Comparison of ENCODE assay signal across 19 mouse cellular contexts in genomic region chr2:122334170-122334569, GRCm38 (mm10). TPM values are rescaled to one million over a fixed set of nuclear protein-coding genes. Genes with fewer than 3 reads are reported as not detected.
DNase-seq lines count a peak whose midpoint lies in the region; ATAC-seq and TF ChIP-seq lines count a peak whose summit lies in the region.
"Had no signal": no experiment of that assay in that cellular context is flagged by ENCODE, and none has a peak within 500 bp of the region (broad histone marks: within the 10 kb centered on the region; RNA-seq: fewer than 3 reads in every experiment).

No protein-coding gene starts in this region.

- DNase-seq in gastrocnemius, adult 2 months, result peak; percentile 48
- no peak for DNase-seq in gastrocnemius, adult 8-10 months (ENCODE audit: low spot score in 2 of 2)
- DNase-seq in lung, embryonic 14.5 days, result peak; percentile 46
- no peak for DNase-seq in lung, adult 18-20 months
- DNase-seq in R1 (ENCODE audit: low read depth, low spot score), result peak; percentile 81
- peak; percentile 71 for DNase-seq in testis, postnatal 14 days (ENCODE audit: low spot score)
- DNase-seq in cerebellum, adult 18-20 months, result no peak
- DNase-seq in adrenal gland, adult 8-10 months, result no peak
- DNase-seq: adrenal gland, postnatal 25 days; heart, postnatal 36 days; right cerebral cortex, postnatal 14 days; thymus, postnatal 4 days had no signal

- no peaks in the 10 kb centered on the region for H3K36me3 ChIP-seq in lung, embryonic 14.5 days (ENCODE audit: insufficient read depth)

- H3K4me1 ChIP-seq in lung, embryonic 14.5 days (ENCODE audit: insufficient read depth), result no peaks in the 10 kb centered on the region

- no peak overlapping the region for H3K27ac ChIP-seq in gastrocnemius, adult 2 months
- no peak overlapping the region for H3K27ac ChIP-seq in lung, embryonic 14.5 days (ENCODE audit: low read depth)
- H3K27ac ChIP-seq: left cerebral cortex, adult 2 months had no signal

- no peak overlapping the region for H3K4me2 ChIP-seq in lung, embryonic 14.5 days
- H3K4me2 ChIP-seq: liver, embryonic 11.5 days had no signal

- H3K9ac ChIP-seq in lung, embryonic 14.5 days, result no peak overlapping the region

- no peak for ATAC-seq in lung, embryonic 14.5 days (ENCODE audit: insufficient read depth)
- ATAC-seq: forebrain, embryonic 14.5 days had no signal

- no peak overlapping the region for H3K4me3 ChIP-seq in gastrocnemius, adult 2 months
- no peak overlapping the region for H3K4me3 ChIP-seq in lung, embryonic 14.5 days (ENCODE audit: low read depth, low read length)
- H3K4me3 ChIP-seq: left cerebral cortex, adult 2 months had no signal

- H3K9me3 ChIP-seq in lung, embryonic 14.5 days (ENCODE audit: low read depth, low read length), result no peaks in the 10 kb centered on the region

- no peaks in the 10 kb centered on the region for H3K27me3 ChIP-seq in lung, embryonic 14.5 days (ENCODE audit: insufficient read depth, low read length)

- intact Hi-C loops in gastrocnemius, adult 2 months (cut with DNase I), result no loop called here

- WGBS in lung, embryonic 14.5 days, result 60% methylated on average over 3 of the region's 3 CpGs

- no peak for TF ChIP-seq CTCF in gastrocnemius, adult 2 months (IDR thresholded peaks at IDR 0.05)
- no peak for TF ChIP-seq CTCF in lung, embryonic 14.5 days (IDR thresholded peaks at IDR 0.05; ENCODE audit: low read depth)

RNA-seq across cellular contexts. Expression of gene Duox1, which starts 18.7 kb away (rescaled TPM):
- under 1 TPM; 0.43 to 0.73 TPM for total RNA-seq in gastrocnemius, adult 2 months (2021)
- under 1 TPM; 0.19 to 0.38 (median 0.29) TPM for total RNA-seq in gastrocnemius, adult 8-10 months (2022)
- not detected in 2 replicates for polyA plus RNA-seq in lung, embryonic 14.5 days (2014; fragmentation: Nextera tagmentation; extraction: Ambion mirVana)
- total RNA-seq in adrenal gland, adult 8-10 months (2022), result under 1 TPM in 2 of 4 experiments, not detected in 2; 0.06 to 0.13 TPM
- total RNA-seq: adrenal gland, postnatal 25 days; left cerebral cortex, adult 2 months; megakaryocyte, adult 5-6 weeks; neutrophil, adult 5-6 weeks had no signal

RNA-seq across cellular contexts. Expression of gene Duoxa1, which starts 20.6 kb away (rescaled TPM):
- total RNA-seq in gastrocnemius, adult 2 months (2021), result under 1 TPM; 0.28 to 0.95 TPM
- under 1 TPM in 3 of 4 experiments, not detected in 1; 0.48 to 0.63 (median 0.62) TPM for total RNA-seq in gastrocnemius, adult 8-10 months (2022)
- not detected in 2 replicates for polyA plus RNA-seq in lung, embryonic 14.5 days (2014; fragmentation: Nextera tagmentation; extraction: Ambion mirVana)
- total RNA-seq in adrenal gland, adult 8-10 months (2022), result under 1 TPM; 0.20 to 0.52 (median 0.32) TPM
- total RNA-seq: adrenal gland, postnatal 25 days; left cerebral cortex, adult 2 months; megakaryocyte, adult 5-6 weeks; neutrophil, adult 5-6 weeks had no signal
- polyA plus RNA-seq: forebrain, embryonic 14.5 days; intestine, embryonic 14.5 days; liver, embryonic 11.5 days had no signal

RNA-seq across cellular contexts. Expression of gene Shf, which starts 34.8 kb away (rescaled TPM):
- 1 to 10 TPM; 2.1 to 2.9 TPM for total RNA-seq in gastrocnemius, adult 2 months (2021)
- 1 to 10 TPM; 1.3 to 1.9 (median 1.4) TPM for total RNA-seq in gastrocnemius, adult 8-10 months (2022)
- polyA plus RNA-seq in lung, embryonic 14.5 days (2014; fragmentation: Nextera tagmentation; extraction: Ambion mirVana), result 3.7 and 5.1 TPM in 2 replicates
- 10 to 100 TPM in 2 of 4 experiments, 1 to 10 TPM in 2; 8.1 to 18.5 (median 13.8) TPM for total RNA-seq in adrenal gland, adult 8-10 months (2022)

RNA-seq across cellular contexts. Expression of gene Duoxa2, which starts 35.5 kb away (rescaled TPM):
- not detected for total RNA-seq in gastrocnemius, adult 2 months (2021)
- not detected for total RNA-seq in gastrocnemius, adult 8-10 months (2022)
- 0.11 TPM in 1 of 2 replicates, not detected in the other for polyA plus RNA-seq in lung, embryonic 14.5 days (2014; fragmentation: Nextera tagmentation; extraction: Ambion mirVana)
- total RNA-seq in adrenal gland, adult 8-10 months (2022), result not detected
- total RNA-seq: adrenal gland, postnatal 25 days; heart, postnatal 36 days; left cerebral cortex, adult 2 months; megakaryocyte, adult 5-6 weeks had no signal
- polyA plus RNA-seq: C2C12; forebrain, embryonic 14.5 days; liver, embryonic 11.5 days had no signal

RNA-seq across cellular contexts. Expression of gene Duox2, which starts 35.9 kb away (rescaled TPM):
- total RNA-seq in gastrocnemius, adult 2 months (2021), result under 1 TPM; 0.06 to 0.13 TPM
- under 1 TPM in 3 of 4 experiments, not detected in 1; 0.07 to 0.24 (median 0.18) TPM for total RNA-seq in gastrocnemius, adult 8-10 months (2022)
- 0.07 TPM in 1 of 2 replicates, not detected in the other for polyA plus RNA-seq in lung, embryonic 14.5 days (2014; fragmentation: Nextera tagmentation; extraction: Ambion mirVana)
- total RNA-seq in adrenal gland, adult 8-10 months (2022), result not detected
- total RNA-seq: adrenal gland, postnatal 25 days; left cerebral cortex, adult 2 months; megakaryocyte, adult 5-6 weeks; neutrophil, adult 5-6 weeks had no signal
- polyA plus RNA-seq: forebrain, embryonic 14.5 days; liver, embryonic 11.5 days had no signal

Comparison
In these comparisons a context has a peak if more than half of its experiments do, and no peak if none do; other contexts are left out.
1. DNase-seq: peak in gastrocnemius, adult 2 months (single experiment), lung, embryonic 14.5 days (single experiment), R1 (single experiment) and testis, postnatal 14 days (single experiment); none in gastrocnemius, adult 8-10 months (0 of 2), lung, adult 18-20 months (0 of 2), cerebellum, adult 18-20 months (0 of 2) and adrenal gland, adult 8-10 months (single experiment).